Mouse (Mus musculus): Measurements from ENCODE around the gene Slc7a15. TPM values are rescaled to one million over a fixed set of nuclear protein-coding genes. Genes with fewer than 3 reads are reported as not detected.

Slc7a15 gene
- polyA plus RNA-seq, 1 experiment, result 0.06 TPM

GRCm38 (mm10) chr12:8629537-8629936 is 30.7 kb upstream of the Slc7a15 start:
- no peaks in the 10 kb centered on the region for H3K79me2 ChIP-seq (ENCODE audit: control insufficient read depth, insufficient read depth)
- TF ChIP-seq SRF (IDR thresholded peaks at IDR 0.05; ENCODE audit: control insufficient read depth, insufficient read length, low read depth), result no peak
- TF ChIP-seq TCF12 (IDR thresholded peaks at IDR 0.05; ENCODE audit: insufficient read depth, poor library complexity, severe bottlenecking), result no peak
- TF ChIP-seq E2F4 (IDR thresholded peaks at IDR 0.05; ENCODE audit: insufficient read depth), result no peak
- no peak for TF ChIP-seq MYOD1 (IDR thresholded peaks at IDR 0.05; ENCODE audit: control insufficient read depth in 1 of 3, insufficient read length in 2 of 3, low read depth in 2 of 3)
- TF ChIP-seq REST (IDR thresholded peaks at IDR 0.05; ENCODE audit: insufficient read depth, insufficient read length), result no peak
- no peak for TF ChIP-seq POLR2AphosphoS2 (IDR thresholded peaks at IDR 0.05; ENCODE audit: insufficient read length, low read depth)
- TF ChIP-seq MAX (IDR thresholded peaks at IDR 0.05; ENCODE audit: low read depth), result no peak
- TF ChIP-seq POLR2A (IDR thresholded peaks at IDR 0.05; ENCODE audit: insufficient read length, low read depth), result no peak
- no peak for TF ChIP-seq USF1 (IDR thresholded peaks at IDR 0.05; ENCODE audit: low read depth)
- TF ChIP-seq MYOG (IDR thresholded peaks at IDR 0.05; ENCODE audit: control insufficient read depth in 1 of 3, insufficient read depth in 1 of 3, insufficient read length in 2 of 3, low read depth in 2 of 3), result no peak
- TF ChIP-seq CEBPB (IDR thresholded peaks at IDR 0.05; ENCODE audit: insufficient read depth, poor library complexity, severe bottlenecking), result no peak
- TF ChIP-seq TCF3 (IDR thresholded peaks at IDR 0.05; ENCODE audit: insufficient read length, low read depth), result no peak
- H3K36me3 ChIP-seq (ENCODE audit: control insufficient read depth, insufficient read depth), result no peaks in the 10 kb centered on the region
- H3K4me3 ChIP-seq, result no peak overlapping the region
- H3K4me2 ChIP-seq (ENCODE audit: low read depth), result no peak overlapping the region
- H3K27me3 ChIP-seq (ENCODE audit: control insufficient read depth, insufficient read depth, insufficient read length), result no peaks in the 10 kb centered on the region
- H3ac ChIP-seq (ENCODE audit: control insufficient read depth, insufficient read length), result no peak overlapping the region

DNA sequence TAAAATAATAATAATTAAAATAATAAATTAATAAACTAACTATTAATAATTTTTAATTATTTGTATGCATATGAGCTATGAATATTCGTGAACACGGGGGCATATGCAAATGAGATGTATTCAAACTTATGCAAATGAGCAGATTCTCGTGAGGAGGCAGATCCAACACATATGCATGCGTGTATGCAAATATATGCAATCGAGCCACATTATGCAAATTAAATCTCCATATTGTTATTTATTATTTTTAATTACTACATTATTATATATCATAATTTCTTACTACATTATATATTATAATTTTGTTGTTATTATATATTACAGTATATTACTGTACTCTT is 21.8 kb upstream of the Slc7a15 start:
- Histone ChIP-seq H3K36me3 (ENCODE audit: control insufficient read depth, insufficient read depth) (no peaks in the 10 kb centered on the region), H3K4me3 (no peak overlapping the region), H3K79me2 (ENCODE audit: control insufficient read depth, insufficient read depth) (no peaks in the 10 kb centered on the region), H3K27me3 (ENCODE audit: control insufficient read depth, insufficient read depth, insufficient read length) (no peaks in the 10 kb centered on the region), H3ac (ENCODE audit: control insufficient read depth, insufficient read length) (no peak overlapping the region), H3K4me2 (ENCODE audit: low read depth) (no peak overlapping the region)
- TF ChIP-seq POLR2A (IDR thresholded peaks at IDR 0.05; ENCODE audit: insufficient read length, low read depth) (no peak), SRF (IDR thresholded peaks at IDR 0.05; ENCODE audit: control insufficient read depth, insufficient read length, low read depth) (no peak), REST (IDR thresholded peaks at IDR 0.05; ENCODE audit: insufficient read depth, insufficient read length) (no peak), E2F4 (IDR thresholded peaks at IDR 0.05; ENCODE audit: insufficient read depth) (no peak), USF1 (IDR thresholded peaks at IDR 0.05; ENCODE audit: low read depth) (no peak), TCF3 (IDR thresholded peaks at IDR 0.05; ENCODE audit: insufficient read length, low read depth) (no peak), CEBPB (IDR thresholded peaks at IDR 0.05; ENCODE audit: insufficient read depth, poor library complexity, severe bottlenecking) (no peak)

DNA sequence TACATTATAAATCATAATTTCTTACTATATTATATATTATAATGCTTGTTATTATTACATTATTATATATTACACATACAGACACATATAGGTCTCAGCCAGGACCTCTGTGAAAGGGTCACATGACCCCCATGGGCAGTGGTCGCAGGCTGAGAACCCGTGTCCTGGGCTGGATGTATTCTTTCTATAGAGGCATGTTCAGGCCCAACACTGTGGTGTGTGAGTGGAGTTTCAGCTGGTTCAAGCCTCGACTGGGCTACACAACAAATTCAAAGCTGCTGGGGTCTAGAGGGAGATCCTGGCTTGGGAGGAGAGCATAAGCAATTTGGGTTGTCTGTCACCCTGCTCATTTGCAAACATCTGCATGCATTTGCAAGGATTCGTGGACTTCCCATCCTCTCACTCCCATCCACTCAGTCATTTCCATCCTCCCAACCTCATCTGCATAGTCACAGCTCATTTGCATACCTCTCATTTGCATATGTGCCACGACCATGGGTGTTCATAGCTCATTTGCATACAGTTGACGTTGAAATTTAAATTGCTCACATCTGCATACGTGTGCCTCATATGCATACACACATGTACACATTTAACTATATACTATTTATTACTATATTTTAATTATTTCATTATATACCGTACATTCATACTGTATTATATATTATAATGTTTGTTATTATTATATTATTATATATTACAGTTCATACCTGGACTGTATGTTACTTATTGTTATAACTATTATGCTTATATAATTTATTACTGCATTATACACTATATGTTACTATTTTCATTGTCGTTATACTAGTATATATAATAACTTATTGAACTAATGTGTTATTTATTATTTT is 21.2 kb upstream of the Slc7a15 start:
- Histone ChIP-seq H3K4me3 (no peak overlapping the region), H3K79me2 (ENCODE audit: control insufficient read depth, insufficient read depth) (no peaks in the 10 kb centered on the region), H3ac (ENCODE audit: control insufficient read depth, insufficient read length) (no peak overlapping the region), H3K27me3 (ENCODE audit: control insufficient read depth, insufficient read depth, insufficient read length) (no peaks in the 10 kb centered on the region), H3K4me2 (ENCODE audit: low read depth) (no peak overlapping the region), H3K36me3 (ENCODE audit: control insufficient read depth, insufficient read depth) (no peaks in the 10 kb centered on the region)
- no peak for TF ChIP-seq POLR2A (IDR thresholded peaks at IDR 0.05; ENCODE audit: insufficient read length, low read depth)
- no peak for TF ChIP-seq CEBPB (IDR thresholded peaks at IDR 0.05; ENCODE audit: insufficient read depth, poor library complexity, severe bottlenecking)
- TF ChIP-seq TCF12 (IDR thresholded peaks at IDR 0.05; ENCODE audit: insufficient read depth, poor library complexity, severe bottlenecking), result no peak
- no peak for TF ChIP-seq E2F4 (IDR thresholded peaks at IDR 0.05; ENCODE audit: insufficient read depth)
- no peak for TF ChIP-seq TCF3 (IDR thresholded peaks at IDR 0.05; ENCODE audit: insufficient read length, low read depth)
- TF ChIP-seq POLR2AphosphoS2 (IDR thresholded peaks at IDR 0.05; ENCODE audit: insufficient read length, low read depth), result no peak
- no peak for TF ChIP-seq MYOG (IDR thresholded peaks at IDR 0.05; ENCODE audit: control insufficient read depth in 1 of 3, insufficient read depth in 1 of 3, insufficient read length in 2 of 3, low read depth in 2 of 3)
- no peak for TF ChIP-seq SRF (IDR thresholded peaks at IDR 0.05; ENCODE audit: control insufficient read depth, insufficient read length, low read depth)

- Histone ChIP-seq H3K36me3 (ENCODE audit: control insufficient read depth, insufficient read depth) (no peaks in the 10 kb centered on the region), H3K4me2 (ENCODE audit: low read depth) (no peak overlapping the region), H3K27me3 (ENCODE audit: control insufficient read depth, insufficient read depth, insufficient read length) (no peaks in the 10 kb centered on the region), H3K4me3 (no peak overlapping the region), H3ac (ENCODE audit: control insufficient read depth, insufficient read length) (no peak overlapping the region), H3K79me2 (ENCODE audit: control insufficient read depth, insufficient read depth) (no peaks in the 10 kb centered on the region)
- TF ChIP-seq REST (IDR thresholded peaks at IDR 0.05; ENCODE audit: insufficient read depth, insufficient read length) (no peak), SRF (IDR thresholded peaks at IDR 0.05; ENCODE audit: control insufficient read depth, insufficient read length, low read depth) (no peak), TCF3 (IDR thresholded peaks at IDR 0.05; ENCODE audit: insufficient read length, low read depth) (no peak)
Measured at GRCm38 (mm10) chr12:8618271-8618670, 19.4 kb upstream of the Slc7a15 start.

GRCm38 (mm10) chr12:8609070-8609469 is 10.2 kb upstream of the Slc7a15 start:
- Histone ChIP-seq H3K4me2 (ENCODE audit: low read depth) (no peak overlapping the region), H3K36me3 (ENCODE audit: control insufficient read depth, insufficient read depth) (no peaks in the 10 kb centered on the region), H3ac (ENCODE audit: control insufficient read depth, insufficient read length) (no peak overlapping the region), H3K79me2 (ENCODE audit: control insufficient read depth, insufficient read depth) (no peaks in the 10 kb centered on the region), H3K27me3 (ENCODE audit: control insufficient read depth, insufficient read depth, insufficient read length) (no peaks in the 10 kb centered on the region), H3K4me3 (no peak overlapping the region)
- TF ChIP-seq MYOG (IDR thresholded peaks at IDR 0.05; ENCODE audit: control insufficient read depth in 1 of 3, insufficient read depth in 1 of 3, insufficient read length in 2 of 3, low read depth in 2 of 3) (no peak), SRF (IDR thresholded peaks at IDR 0.05; ENCODE audit: control insufficient read depth, insufficient read length, low read depth) (no peak), POLR2A (IDR thresholded peaks at IDR 0.05; ENCODE audit: insufficient read length, low read depth) (no peak), MAX (IDR thresholded peaks at IDR 0.05; ENCODE audit: low read depth) (no peak), TCF3 (IDR thresholded peaks at IDR 0.05; ENCODE audit: insufficient read length, low read depth) (no peak), POLR2AphosphoS2 (IDR thresholded peaks at IDR 0.05; ENCODE audit: insufficient read length, low read depth) (no peak), TCF12 (IDR thresholded peaks at IDR 0.05; ENCODE audit: insufficient read depth, poor library complexity, severe bottlenecking) (no peak), MYOD1 (IDR thresholded peaks at IDR 0.05; ENCODE audit: control insufficient read depth in 1 of 3, insufficient read length in 2 of 3, low read depth in 2 of 3) (no peak), CEBPB (IDR thresholded peaks at IDR 0.05; ENCODE audit: insufficient read depth, poor library complexity, severe bottlenecking) (no peak), USF1 (IDR thresholded peaks at IDR 0.05; ENCODE audit: low read depth) (no peak), REST (IDR thresholded peaks at IDR 0.05; ENCODE audit: insufficient read depth, insufficient read length) (no peak), E2F4 (IDR thresholded peaks at IDR 0.05; ENCODE audit: insufficient read depth) (no peak)

Measured in myocyte (in vitro differentiated cells).